Mouse (Mus musculus): ENCODE measurements around the gene Tuba3b. TPM values are rescaled to one million over a fixed set of nuclear protein-coding genes. Genes with fewer than 3 reads are reported as not detected.

Gene Tuba3b
- not detected in 2 replicates for total RNA-seq (2012; rRNA removed)
- not detected in 2 replicates for total RNA-seq (2014; rRNA removed)
- not detected in 2 replicates for polyA plus RNA-seq (2012; ENCODE audit: insufficient read length, low read depth)

DNA sequence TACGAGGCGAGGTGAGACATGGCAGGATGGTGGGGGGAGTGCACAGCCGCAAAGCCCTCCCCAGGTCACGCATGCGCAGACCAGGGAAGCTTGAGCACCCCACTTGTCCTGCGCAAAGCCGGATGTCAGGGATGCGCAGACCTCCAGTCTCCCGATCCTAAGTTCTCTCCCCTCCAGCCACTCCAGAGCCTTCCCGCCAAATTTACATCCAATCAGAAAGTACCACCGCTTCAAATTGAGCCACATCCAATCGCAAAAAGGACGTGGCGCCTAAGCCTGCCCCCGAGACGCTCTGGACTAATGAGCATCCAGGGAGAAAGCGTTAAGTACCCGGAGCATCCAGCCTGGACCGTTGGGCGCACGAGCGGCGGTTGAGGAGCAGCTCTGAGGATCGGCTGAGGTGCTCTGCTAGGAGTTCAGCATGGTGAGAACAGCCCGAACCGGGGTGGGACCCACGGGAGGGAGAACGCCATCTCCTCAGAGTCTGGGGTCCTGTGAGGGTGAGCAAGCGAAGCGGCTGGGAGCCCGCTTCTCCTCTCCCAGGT is at the start of gene Tuba3b:
Gene Tuba3b, plus strand, starts transcription at position 92 of the 545 bp plus-strand sequence.
- in situ Hi-C loops (cut with MboI; ENCODE audit: low pct_ligation_motif_present, low pct_unique_long_range_greater_than_20kb, low sequenced_read_pairs) (no loop called here), dilution Hi-C loops (cut with MboI; ENCODE audit: extremely low pct_ligation_motif_present, extremely low pct_unique_long_range_greater_than_20kb, low sequenced_read_pairs) (no loop called here)
- no peak within 1 kb of the TSS for H3K9ac ChIP-seq (ENCODE audit: insufficient read depth, low read depth)
- H3K27me3 ChIP-seq (replicated peaks), result no peaks in the 10 kb centered on the region
- H3K36me3 ChIP-seq (replicated peaks in 1 of 2; ENCODE audit: control insufficient read depth in 1 of 2, insufficient read depth in 1 of 2, low read length in 1 of 2), result no peaks in the 10 kb centered on the region
- no peaks in the 10 kb centered on the region for H3K9me3 ChIP-seq (replicated peaks; ENCODE audit: low read length)
- H3K4me2 ChIP-seq (ENCODE audit: insufficient read depth, low read depth, poor library complexity, severe bottlenecking), result peak within 1 kb of the TSS; percentile 61
- no peak within 1 kb of the TSS for H3K4me3 ChIP-seq (replicated peaks in 1 of 3; ENCODE audit: low read depth in 2 of 3, low read length in 2 of 3, poor library complexity in 1 of 3)
- H3K27ac ChIP-seq (ENCODE audit: insufficient read depth, low read depth), result no peak within 1 kb of the TSS
- no peak for DNase-seq (ENCODE audit: extremely low read depth)
- H3K79me2 ChIP-seq (replicated peaks; ENCODE audit: control insufficient read depth, extremely low read depth, insufficient read depth, poor library complexity, severe bottlenecking), result no peaks in the 10 kb centered on the region
- H3K4me1 ChIP-seq (ENCODE audit: control insufficient read depth in 1 of 2, insufficient read depth in 2 of 2), result peaks cover 0 to 18% of the 10 kb centered on the region in 2 experiments; a peak in 2 of 4 replicates
- TF ChIP-seq BHLHE40 (IDR thresholded peaks at IDR 0.05; ENCODE audit: low read depth, low read length), result no peak
- no peak for TF ChIP-seq CHD1 (IDR thresholded peaks at IDR 0.05; ENCODE audit: low read depth, low read length)
- TF ChIP-seq E2F4 (IDR thresholded peaks at IDR 0.05; ENCODE audit: insufficient replicate concordance, low read depth, low read length), result no peak
- TF ChIP-seq IRF4 (IDR thresholded peaks at IDR 0.05; ENCODE audit: low read depth, low read length), result no peak
- TF ChIP-seq JUND (conservative IDR thresholded peaks at IDR 0.05; ENCODE audit: low read depth, low read length), result no peak
- TF ChIP-seq JUN (IDR thresholded peaks at IDR 0.05; ENCODE audit: insufficient read depth, low read depth, low read length), result no peak
- TF ChIP-seq EP300 (IDR thresholded peaks at IDR 0.05; ENCODE audit: low read length), result no peak
- TF ChIP-seq USF2 (conservative IDR thresholded peaks at IDR 0.05; ENCODE audit: low read depth, low read length), result no peak
- TF ChIP-seq KAT2A (IDR thresholded peaks at IDR 0.05; ENCODE audit: insufficient replicate concordance, low read length), result no peak
- no peak for TF ChIP-seq MXI1 (IDR thresholded peaks at IDR 0.05; ENCODE audit: low read depth, low read length)
- TF ChIP-seq POLR2AphosphoS2 (IDR thresholded peaks at IDR 0.05; ENCODE audit: low read depth, low read length), result no peak
- TF ChIP-seq NRF1 (IDR thresholded peaks at IDR 0.05; ENCODE audit: low read depth, low read length), result no peak
- no peak for TF ChIP-seq RCOR1 (conservative IDR thresholded peaks at IDR 0.05; ENCODE audit: low read depth, low read length)
- TF ChIP-seq MAX (IDR thresholded peaks at IDR 0.05; ENCODE audit: low read length), result no peak
- no peak for TF ChIP-seq HCFC1 (IDR thresholded peaks at IDR 0.05; ENCODE audit: low read depth, low read length)
- no peak for TF ChIP-seq MAZ (IDR thresholded peaks at IDR 0.05; ENCODE audit: low read depth, low read length)

DNA sequence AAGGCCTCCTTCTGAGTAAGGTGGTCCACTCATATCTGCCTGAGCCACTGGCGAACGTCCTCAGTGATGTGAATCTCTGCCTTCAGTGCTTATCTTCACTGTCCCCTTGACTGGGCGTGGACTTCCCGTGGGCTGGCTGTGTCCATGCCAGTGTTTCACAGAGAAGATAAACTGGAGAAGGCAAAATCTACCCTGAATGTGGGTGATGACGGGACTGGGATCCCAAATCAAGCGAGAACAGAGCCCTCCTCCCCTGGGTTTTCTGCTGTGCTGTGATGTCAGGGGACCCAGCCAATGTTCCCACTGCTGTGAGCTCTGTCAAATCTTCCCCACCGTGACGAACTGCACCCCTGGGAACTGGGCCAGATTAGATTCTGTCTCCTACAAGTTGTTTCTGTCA is 48.3 kb upstream of the Tuba3b start:
- Histone ChIP-seq H3K27me3 (replicated peaks) (no peaks in the 10 kb centered on the region), H3K4me3 (replicated peaks in 1 of 3; ENCODE audit: low read depth in 2 of 3, low read length in 2 of 3, poor library complexity in 1 of 3) (no peak overlapping the region), H3K4me2 (ENCODE audit: insufficient read depth, low read depth, poor library complexity, severe bottlenecking) (no peak overlapping the region), H3K36me3 (replicated peaks in 1 of 2; ENCODE audit: control insufficient read depth in 1 of 2, insufficient read depth in 1 of 2, low read length in 1 of 2) (no peaks in the 10 kb centered on the region), H3K9ac (ENCODE audit: insufficient read depth, low read depth) (no peak overlapping the region), H3K9me3 (replicated peaks; ENCODE audit: low read length) (no peaks in the 10 kb centered on the region), H3K4me1 (ENCODE audit: control insufficient read depth in 1 of 2, insufficient read depth in 2 of 2) (peaks cover 0 to 7% of the 10 kb centered on the region in 2 experiments; a peak in 1 of 4 replicates), H3K27ac (ENCODE audit: insufficient read depth, low read depth) (no peak overlapping the region), H3K79me2 (replicated peaks; ENCODE audit: control insufficient read depth, extremely low read depth, insufficient read depth, poor library complexity, severe bottlenecking) (no peaks in the 10 kb centered on the region)
- in situ Hi-C loops (cut with MboI; ENCODE audit: low pct_ligation_motif_present, low pct_unique_long_range_greater_than_20kb, low sequenced_read_pairs) (no loop called here), dilution Hi-C loops (cut with MboI; ENCODE audit: extremely low pct_ligation_motif_present, extremely low pct_unique_long_range_greater_than_20kb, low sequenced_read_pairs) (no loop called here)
- no peak for DNase-seq (ENCODE audit: extremely low read depth)
- no peak for TF ChIP-seq MYC (IDR thresholded peaks at IDR 0.05; ENCODE audit: low read depth, low read length)
- no peak for TF ChIP-seq ETS1 (conservative IDR thresholded peaks at IDR 0.05; ENCODE audit: low read depth, low read length)
- no peak for TF ChIP-seq ZMIZ1 (IDR thresholded peaks at IDR 0.05; ENCODE audit: low read depth, low read length)
- TF ChIP-seq JUN (IDR thresholded peaks at IDR 0.05; ENCODE audit: insufficient read depth, low read depth, low read length), result no peak
- no peak for TF ChIP-seq SMC3 (IDR thresholded peaks at IDR 0.05; ENCODE audit: low read depth, low read length)
- TF ChIP-seq MEF2A (IDR thresholded peaks at IDR 0.05; ENCODE audit: borderline replicate concordance, low read depth, low read length), result no peak
- no peak for TF ChIP-seq MAFK (IDR thresholded peaks at IDR 0.05; ENCODE audit: insufficient replicate concordance, low read length)
- TF ChIP-seq ZKSCAN1 (IDR thresholded peaks at IDR 0.05; ENCODE audit: borderline replicate concordance, low read depth, low read length), result no peak
- no peak for TF ChIP-seq ZNF384 (IDR thresholded peaks at IDR 0.05; ENCODE audit: low read depth, low read length)
- no peak for TF ChIP-seq CTCF (conservative IDR thresholded peaks at IDR 0.05 in 1 of 2, IDR thresholded peaks at IDR 0.05 in 1 of 2; ENCODE audit: low read depth in 2 of 2, low read length in 2 of 2)
- no peak for TF ChIP-seq POLR2A (IDR thresholded peaks at IDR 0.05; ENCODE audit: low read depth, low read length)
- TF ChIP-seq E2F4 (IDR thresholded peaks at IDR 0.05; ENCODE audit: insufficient replicate concordance, low read depth, low read length), result no peak
